Mouse (Mus musculus): ENCODE results near the gene Morn3. TPM values are rescaled to one million over a fixed set of nuclear protein-coding genes. Genes with fewer than 3 reads are reported as not detected.
A peak's percentile ranks its signal among the peaks of the same experiment; 100 is the strongest.

Gene Morn3
- polyA plus RNA-seq, 1 experiment from 2014 or later, result 0.41 TPM

DNA sequence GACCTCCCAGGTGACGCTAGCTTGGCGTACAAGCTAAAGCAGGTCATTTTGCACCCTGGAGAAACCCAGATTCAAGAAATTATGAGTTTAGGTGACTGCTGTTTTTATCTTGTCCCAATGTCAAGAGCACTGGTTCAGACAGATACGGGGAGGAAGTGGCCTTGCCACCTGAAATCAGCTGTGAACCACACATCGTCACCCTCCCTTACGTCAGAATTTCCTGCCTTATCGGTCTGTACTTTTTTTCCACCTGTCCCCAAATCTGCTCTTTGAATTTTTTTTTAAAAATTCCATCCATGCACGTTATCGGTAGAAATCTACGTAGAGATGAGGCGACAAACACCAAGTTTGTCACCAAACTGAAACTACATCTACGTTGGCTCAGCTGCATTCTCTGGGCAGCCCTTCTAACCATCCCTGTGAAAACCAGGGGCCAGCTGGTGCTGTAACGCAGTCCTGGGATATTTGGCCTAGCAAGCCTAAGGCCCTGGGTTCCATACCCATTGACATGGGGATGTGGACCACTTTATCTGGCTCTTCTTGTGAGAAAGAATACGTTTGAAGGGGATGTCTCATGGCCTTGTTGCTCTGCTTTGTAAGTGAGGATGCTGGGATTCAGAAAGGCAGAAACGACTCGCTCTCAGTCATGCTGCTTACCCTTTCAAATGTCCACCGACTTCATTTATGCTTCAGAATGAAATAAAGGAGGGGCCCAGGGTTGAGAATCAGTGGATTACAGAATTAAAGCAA, 56.2 kb downstream of the Morn3 start:
- H3K9ac ChIP-seq (ENCODE audit: low read length), result no peak overlapping the region

GRCm38 (mm10) chr5:122989551-122990330, 57.1 kb downstream of the Morn3 start, which contains the start of gene Kdm2b:
Gene Kdm2b (minus strand): TSS chr5:122989823.
- Histone ChIP-seq H3K9ac (ENCODE audit: low read length) (peak within 1 kb of the TSS; percentile 63), H3K4me3 (ENCODE audit: low read depth, low read length) (peak within 1 kb of the TSS; percentile 65), H3K36me3 (ENCODE audit: control insufficient read depth, insufficient read depth, low read length) (no peaks in the 10 kb centered on the region), H3K4me2 (replicated peaks; ENCODE audit: low read depth) (peak within 1 kb of the TSS; percentile 93), H3K9me3 (ENCODE audit: control insufficient read depth, low read length) (no peaks in the 10 kb centered on the region), H3K27ac (replicated peaks) (peak within 1 kb of the TSS; percentile 56), H3K4me1 (replicated peaks; ENCODE audit: control insufficient read depth, insufficient read depth) (peaks cover 4% of the 10 kb centered on the region; the same call in 1 of the 2 replicates), H3K27me3 (ENCODE audit: control insufficient read depth, insufficient read depth, low read length) (no peaks in the 10 kb centered on the region)
- ATAC-seq (ENCODE audit: low FRiP score, low TSS enrichment) (peak; percentile 19; the same call in 1 of the 2 replicates), DNase-seq (ENCODE audit: low spot score) (peak; percentile 31)
- 13% methylated on average over 15 of the region's 15 CpGs for WGBS
- TF ChIP-seq EP300 (optimal IDR thresholded peaks at IDR 0.05), result no peak
- no peak for TF ChIP-seq CTCF (IDR thresholded peaks at IDR 0.05; ENCODE audit: low read depth)

More for the DNA sequence above, 56.2 kb downstream of the Morn3 start:
- DNase-seq (ENCODE audit: low spot score) (no peak), ATAC-seq (ENCODE audit: low FRiP score, low TSS enrichment) (no peak)
- 50% methylated on average over 16 of the region's 16 CpGs for WGBS
- Histone ChIP-seq H3K36me3 (ENCODE audit: control insufficient read depth, insufficient read depth, low read length) (no peaks in the 10 kb centered on the region), H3K27me3 (ENCODE audit: control insufficient read depth, insufficient read depth, low read length) (no peaks in the 10 kb centered on the region), H3K4me2 (replicated peaks; ENCODE audit: low read depth) (peak overlapping the region; percentile 93; the same call in 1 of the 2 replicates), H3K4me3 (ENCODE audit: low read depth, low read length) (no peak overlapping the region), H3K27ac (replicated peaks) (no peak overlapping the region), H3K9me3 (ENCODE audit: control insufficient read depth, low read length) (no peaks in the 10 kb centered on the region), H3K4me1 (replicated peaks; ENCODE audit: control insufficient read depth, insufficient read depth) (peaks cover 4% of the 10 kb centered on the region; the same call in 1 of the 2 replicates)
- TF ChIP-seq EP300 (optimal IDR thresholded peaks at IDR 0.05) (no peak), CTCF (IDR thresholded peaks at IDR 0.05; ENCODE audit: low read depth) (no peak)

- Histone ChIP-seq H3K4me1 (replicated peaks; ENCODE audit: control insufficient read depth, insufficient read depth) (peaks cover 4% of the 10 kb centered on the region; the same call in 1 of the 2 replicates), H3K27me3 (ENCODE audit: control insufficient read depth, insufficient read depth, low read length) (no peaks in the 10 kb centered on the region), H3K4me3 (ENCODE audit: low read depth, low read length) (peak overlapping the region; percentile 65), H3K27ac (replicated peaks) (peak overlapping the region; percentile 56), H3K9me3 (ENCODE audit: control insufficient read depth, low read length) (no peaks in the 10 kb centered on the region), H3K9ac (ENCODE audit: low read length) (peak overlapping the region; percentile 63), H3K36me3 (ENCODE audit: control insufficient read depth, insufficient read depth, low read length) (no peaks in the 10 kb centered on the region), H3K4me2 (replicated peaks; ENCODE audit: low read depth) (peak overlapping the region; percentile 93)
- DNase-seq (ENCODE audit: low spot score), result peak; percentile 77
- under 1% methylated on average over 35 of the region's 39 CpGs for WGBS
- TF ChIP-seq CTCF (IDR thresholded peaks at IDR 0.05; ENCODE audit: low read depth) (no peak), EP300 (optimal IDR thresholded peaks at IDR 0.05) (no peak)
- peak; percentile 61 for ATAC-seq (ENCODE audit: low FRiP score, low TSS enrichment)
These were observed 57.8 kb downstream of the Morn3 start for GRCm38 (mm10) chr5:122989001-122989525.

GRCm38 (mm10) chr5:122988021-122988751, 58.6 kb downstream of the Morn3 start:
- Histone ChIP-seq H3K27me3 (ENCODE audit: control insufficient read depth, insufficient read depth, low read length) (no peaks in the 10 kb centered on the region), H3K4me1 (replicated peaks; ENCODE audit: control insufficient read depth, insufficient read depth) (peaks cover 4% of the 10 kb centered on the region; the same call in 1 of the 2 replicates), H3K9ac (ENCODE audit: low read length) (peak overlapping the region; percentile 63), H3K4me2 (replicated peaks; ENCODE audit: low read depth) (peak overlapping the region; percentile 93), H3K27ac (replicated peaks) (peak overlapping the region; percentile 56), H3K36me3 (ENCODE audit: control insufficient read depth, insufficient read depth, low read length) (no peaks in the 10 kb centered on the region), H3K4me3 (ENCODE audit: low read depth, low read length) (peak overlapping the region; percentile 65), H3K9me3 (ENCODE audit: control insufficient read depth, low read length) (no peaks in the 10 kb centered on the region)
- WGBS, result 0% methylated on average over 39 of the region's 41 CpGs
- TF ChIP-seq EP300 (optimal IDR thresholded peaks at IDR 0.05) (no peak), CTCF (IDR thresholded peaks at IDR 0.05; ENCODE audit: low read depth) (no peak)
- peak; percentile 16; the same call in 1 of the 2 replicates for ATAC-seq (ENCODE audit: low FRiP score, low TSS enrichment)
- DNase-seq (ENCODE audit: low spot score), result peak; percentile 67
